Mouse (Mus musculus) E14TG2a.4 (cell line): Measurements from ENCODE around the gene Cnn1.

Experiments used
- CTCF ChIP-seq: conservative IDR thresholded peaks from 2 replicates; pipeline ENCODE4 v1.5.1; 2014; ENCODE audit warnings: low read length
- POU5F1 ChIP-seq: IDR thresholded peaks from 2 replicates; pipeline ENCODE4 v1.6.1; 2014; ENCODE audit warnings: low read length, borderline replicate concordance

DNA sequence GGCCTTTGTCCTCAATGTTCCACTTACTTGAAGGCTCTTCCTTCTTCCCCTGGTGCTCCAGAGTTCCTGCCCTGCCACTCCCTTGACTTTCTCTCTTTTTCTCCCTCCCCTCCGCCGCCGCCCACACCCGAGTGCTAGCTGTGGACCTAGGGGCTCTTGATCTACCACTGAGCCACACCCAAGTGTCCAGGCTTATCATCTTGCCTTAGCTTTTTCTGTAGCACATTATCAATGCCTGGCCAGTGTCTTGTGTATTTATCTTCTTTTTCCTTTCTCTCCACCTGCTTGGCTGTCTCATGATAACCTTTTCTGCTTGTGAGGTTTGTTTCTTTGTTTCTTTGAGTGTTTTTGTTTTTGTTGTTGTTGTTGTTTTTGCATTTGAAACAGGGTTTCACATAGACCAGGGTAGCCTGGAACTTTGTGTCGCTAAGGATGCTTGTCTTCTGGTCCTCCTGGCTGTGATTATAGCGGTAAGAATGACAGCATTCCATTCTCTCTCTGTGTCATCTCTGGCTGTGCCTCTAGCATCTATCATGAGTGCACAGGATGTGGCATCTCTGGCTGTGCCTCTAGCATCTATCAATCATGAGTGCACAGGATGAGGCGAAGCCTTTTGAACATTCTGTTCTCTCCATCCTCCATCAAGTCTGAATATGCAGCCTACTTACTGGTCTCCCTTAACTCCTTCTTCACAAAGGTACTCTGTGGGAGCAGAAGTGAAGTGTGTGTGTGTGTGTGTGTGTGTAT is 36.8 kb downstream of the Cnn1 start, which contains the start of gene Acp5:
- TF ChIP-seq CTCF (no peak), POU5F1 (no peak)
